Mouse (Mus musculus): ENCODE data around the gene Sema4c.

DNA sequence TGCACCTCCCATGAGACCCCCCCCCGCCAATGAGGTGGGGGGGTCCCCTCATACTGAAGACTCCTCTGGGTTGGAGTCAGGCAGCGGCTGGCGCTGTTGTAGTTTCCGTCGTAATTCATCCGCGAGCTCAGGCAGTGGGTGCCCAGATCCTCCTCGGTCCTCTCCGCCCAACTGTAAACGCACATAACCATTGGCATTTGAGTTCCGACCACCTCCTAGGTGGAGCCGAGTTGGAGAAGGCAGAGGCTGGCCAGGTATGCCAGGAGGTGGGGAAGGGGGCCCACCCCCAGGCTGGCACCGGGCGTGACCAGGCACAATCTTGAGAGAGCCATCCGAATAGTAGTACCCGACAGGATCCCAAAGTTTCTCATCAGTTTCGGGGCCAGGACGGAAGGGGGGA is 8.7 kb downstream of the Sema4c start:
- no peak for TF ChIP-seq CTCF (IDR thresholded peaks at IDR 0.05; ENCODE audit: low read depth)
- no peak for TF ChIP-seq EP300 (IDR thresholded peaks at IDR 0.05; ENCODE audit: low read depth)
